Mouse (Mus musculus) ovary, adult 18-20 months (tissue): ENCODE results near the gene Gmnn.

Experiments used
- DNase-seq: peaks from one replicate; pipeline ENCODE4 v3.0.0; 2022; ENCODE audit warnings: low spot score, mixed read lengths

Gene Gmnn

GRCm38 (mm10) chr13:24761083-24761402 is 680 bp downstream of the Gmnn start:
- no peak for DNase-seq

GRCm38 (mm10) chr13:24760351-24760870 is 1.3 kb downstream of the Gmnn start:
- no peak for DNase-seq

GRCm38 (mm10) chr13:24759451-24759850 is 2.3 kb downstream of the Gmnn start:
- no peak for DNase-seq

GRCm38 (mm10) chr13:24757820-24758564 is 3.7 kb downstream of the Gmnn start:
- DNase-seq: no peak

GRCm38 (mm10) chr13:24756756-24757155 is 5.0 kb downstream of the Gmnn start:
- DNase-seq: no peak

GRCm38 (mm10) chr13:24751396-24751795 is 10.3 kb downstream of the Gmnn start:
- no peak for DNase-seq

- DNase-seq: no peak
These were observed 10.9 kb downstream of the Gmnn start for GRCm38 (mm10) chr13:24750807-24751206.

GRCm38 (mm10) chr13:24747823-24748222 is 13.9 kb downstream of the Gmnn start:
- DNase-seq: no peak

- no peak for DNase-seq
These were observed 20.7 kb downstream of the Gmnn start, which contains the start of gene Armh2 for GRCm38 (mm10) chr13:24741028-24741427. Gene Armh2, plus strand, starts transcription at chr13:24741232.

GRCm38 (mm10) chr13:24735608-24736131 is 26.1 kb downstream of the Gmnn start:
- DNase-seq: no peak

GRCm38 (mm10) chr13:24734502-24734901 is 27.2 kb downstream of the Gmnn start:
- DNase-seq: no peak

GRCm38 (mm10) chr13:24729128-24729527 is 32.6 kb downstream of the Gmnn start:
- DNase-seq: no peak

GRCm38 (mm10) chr13:24724395-24724759 is 37.3 kb downstream of the Gmnn start:
- DNase-seq: no peak

GRCm38 (mm10) chr13:24723699-24724394 is 37.9 kb downstream of the Gmnn start:
- DNase-seq: no peak

- no peak for DNase-seq
These were observed 40.2 kb downstream of the Gmnn start for GRCm38 (mm10) chr13:24721502-24721901.

- DNase-seq: no peak
These were observed 44.0 kb downstream of the Gmnn start for GRCm38 (mm10) chr13:24717677-24718076.

GRCm38 (mm10) chr13:24716441-24716840 is 45.3 kb downstream of the Gmnn start:
- DNase-seq: no peak

GRCm38 (mm10) chr13:24715601-24716000 is 46.1 kb downstream of the Gmnn start:
- no peak for DNase-seq

GRCm38 (mm10) chr13:24714360-24714885 is 47.3 kb downstream of the Gmnn start:
- DNase-seq: no peak

GRCm38 (mm10) chr13:24713434-24714000 is 48.2 kb downstream of the Gmnn start:
- peak; percentile 63 for DNase-seq

- DNase-seq: no peak
These were observed 49.1 kb downstream of the Gmnn start for GRCm38 (mm10) chr13:24712581-24713130.

- no peak for DNase-seq
These were observed 50.8 kb downstream of the Gmnn start for GRCm38 (mm10) chr13:24710968-24711367.
